Comparison of ENCODE assay signal across 13 mouse cellular contexts in the genomic region with DNA sequence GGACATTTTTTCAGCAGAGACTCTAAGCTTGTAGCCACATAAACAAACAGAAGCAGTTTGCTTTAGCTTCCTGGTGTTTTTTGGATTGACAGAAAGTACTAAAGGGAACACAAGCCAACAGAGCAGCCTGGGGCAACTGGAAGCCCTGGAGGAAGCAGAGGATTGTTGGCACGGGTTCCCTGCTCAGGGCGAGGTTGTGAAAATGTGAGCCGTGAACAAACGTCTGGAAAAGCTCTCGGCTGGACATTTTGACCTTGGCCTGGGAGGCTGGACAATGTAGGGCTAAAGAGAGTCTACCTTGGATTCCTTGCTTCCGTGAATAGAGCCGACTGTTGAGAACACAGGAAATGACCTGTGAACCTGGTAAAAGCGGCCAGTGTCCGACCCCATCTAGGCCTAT.
DNase-seq lines count a peak whose midpoint lies in the region; ATAC-seq and TF ChIP-seq lines count a peak whose summit lies in the region.
"Had no signal": no experiment of that assay in that cellular context is flagged by ENCODE, and none has a peak within 500 bp of the region (broad histone marks: within the 10 kb centered on the region; RNA-seq: fewer than 3 reads in every experiment).

No protein-coding gene starts in this region.

- 85% methylated on average over 9 of the region's 9 CpGs for WGBS in neural tube, embryonic 15.5 days
- WGBS in embryonic facial prominence, embryonic 10.5 days, result 29% methylated on average over 9 of the region's 9 CpGs

- H3K27ac ChIP-seq in gastrocnemius, adult 2 months, result no peak overlapping the region
- H3K27ac ChIP-seq in neural tube, embryonic 15.5 days (replicated peaks), result no peak overlapping the region
- H3K27ac ChIP-seq in embryonic facial prominence, embryonic 10.5 days (replicated peaks), result peak overlapping the region; percentile 40
- H3K27ac ChIP-seq: liver, embryonic 15.5 days had no signal

- DNase-seq in gastrocnemius, adult 2 months, result peak; percentile 20
- no peak for DNase-seq in gastrocnemius, postnatal 4 days (ENCODE audit: low spot score in 2 of 2)
- DNase-seq in neural tube, embryonic 10.5 days (ENCODE audit: extremely low spot score, low spot score), result peak; percentile 14
- peak; percentile 17 for DNase-seq in embryonic facial prominence, embryonic 10.5 days (ENCODE audit: low spot score)
- no peak for DNase-seq in spleen, postnatal 36 days (ENCODE audit: low spot score in 2 of 2)
- DNase-seq in urinary bladder, postnatal 14 days (ENCODE audit: low spot score), result no peak
- DNase-seq in layer of hippocampus, postnatal 25 days (ENCODE audit: extremely low spot score in 1 of 2, low spot score in 1 of 2), result no peak
- DNase-seq: gastrocnemius, postnatal 36 days; heart, postnatal 36 days; thymus, postnatal 36 days had no signal

- no peak overlapping the region for H3K9ac ChIP-seq in neural tube, embryonic 15.5 days (replicated peaks)
- H3K9ac ChIP-seq: liver, embryonic 15.5 days had no signal

- no peaks in the 10 kb centered on the region for H3K36me3 ChIP-seq in neural tube, embryonic 15.5 days
- no peaks in the 10 kb centered on the region for H3K36me3 ChIP-seq in embryonic facial prominence, embryonic 10.5 days (replicated peaks)
- H3K36me3 ChIP-seq: liver, embryonic 15.5 days had no signal

- ATAC-seq in neural tube, embryonic 15.5 days (ENCODE audit: low FRiP score), result no peak
- ATAC-seq: midbrain, embryonic 16.5 days had no signal

- H3K4me2 ChIP-seq in neural tube, embryonic 15.5 days, result no peak overlapping the region
- H3K4me2 ChIP-seq: liver, embryonic 15.5 days had no signal

- TF ChIP-seq CTCF in gastrocnemius, adult 2 months (IDR thresholded peaks at IDR 0.05), result no peak

- H3K27me3 ChIP-seq in neural tube, embryonic 15.5 days (replicated peaks), result no peaks in the 10 kb centered on the region
- no peaks in the 10 kb centered on the region for H3K27me3 ChIP-seq in embryonic facial prominence, embryonic 10.5 days (replicated peaks; ENCODE audit: low read depth, poor library complexity, severe bottlenecking)
- H3K27me3 ChIP-seq: liver, embryonic 15.5 days had no signal

- no peak overlapping the region for H3K4me3 ChIP-seq in gastrocnemius, adult 2 months
- no peak overlapping the region for H3K4me3 ChIP-seq in neural tube, embryonic 15.5 days (replicated peaks)
- H3K4me3 ChIP-seq in embryonic facial prominence, embryonic 10.5 days, result no peak overlapping the region
- H3K4me3 ChIP-seq: liver, embryonic 15.5 days had no signal

- no peaks in the 10 kb centered on the region for H3K4me1 ChIP-seq in neural tube, embryonic 15.5 days
- peaks cover 15% of the 10 kb centered on the region for H3K4me1 ChIP-seq in embryonic facial prominence, embryonic 10.5 days
- H3K4me1 ChIP-seq: liver, embryonic 15.5 days had no signal

- intact Hi-C loops in gastrocnemius, adult 2 months (cut with DNase I), result no loop called here

- no peaks in the 10 kb centered on the region for H3K9me3 ChIP-seq in neural tube, embryonic 15.5 days (replicated peaks)
- no peaks in the 10 kb centered on the region for H3K9me3 ChIP-seq in embryonic facial prominence, embryonic 10.5 days
- H3K9me3 ChIP-seq: liver, embryonic 15.5 days had no signal

Comparison
In these comparisons a context has a peak if more than half of its experiments do, and no peak if none do; other contexts are left out.
1. DNase-seq: peak in gastrocnemius, adult 2 months (single experiment), neural tube, embryonic 10.5 days (single experiment) and embryonic facial prominence, embryonic 10.5 days (single experiment); none in gastrocnemius, postnatal 4 days (0 of 2), spleen, postnatal 36 days (0 of 2), urinary bladder, postnatal 14 days (single experiment) and layer of hippocampus, postnatal 25 days (0 of 2).